Mouse (Mus musculus) small intestine, adult 2 months (tissue): ENCODE measurements at regions not wholly inside any gene's neighbourhood (a gene's known extent, or its start where the extent isn't known, plus 50 kb on each side); places are given as distances from the start of the nearest gene placed in this dataset.

Experiments
- H3K27ac ChIP-seq: fragments of 200-500 bp; 2 replicates; pipeline ENCODE4 v1.5.1; 2012; ENCODE audit warnings: low read depth, low read length, control low read depth, inconsistent platforms; ENCODE audit not compliant: insufficient read depth
- H3K27me3 ChIP-seq: fragments of 200-500 bp; 2 replicates; pipeline ENCODE4 v1.6.1; 2012; ENCODE audit warnings: mild to moderate bottlenecking, moderate library complexity, low read length, inconsistent platforms; ENCODE audit not compliant: control insufficient read depth, insufficient read depth
- H3K36me3 ChIP-seq: fragments of 200-500 bp; 2 replicates; pipeline ENCODE4 v1.6.1; 2012; ENCODE audit warnings: mild to moderate bottlenecking, low read length, control low read depth, inconsistent platforms; ENCODE audit not compliant: control insufficient read depth, insufficient read depth
- H3K4me1 ChIP-seq: fragments of 200-500 bp; 2 replicates; pipeline ENCODE4 v1.6.1; 2012; ENCODE audit warnings: low read length, inconsistent platforms, mixed read lengths; ENCODE audit not compliant: control insufficient read depth, insufficient read depth, insufficient read length
- H3K4me3 ChIP-seq: fragments of 200-500 bp; 2 replicates; pipeline ENCODE4 v1.5.1; 2012; ENCODE audit warnings: low read depth, mild to moderate bottlenecking, control low read depth, inconsistent platforms, low read length, moderate library complexity
- CTCF ChIP-seq: fragments of 200-500 bp; IDR thresholded peaks from 2 replicates; pipeline ENCODE4 v1.5.1; 2012; ENCODE audit warnings: low read depth, mild to moderate bottlenecking, control low read depth, inconsistent platforms, low read length, moderate library complexity, mixed read lengths; ENCODE audit not compliant: insufficient replicate concordance, insufficient read length; ENCODE audit errors: extremely low read depth
- POLR2A ChIP-seq: fragments of 200-500 bp; IDR thresholded peaks from 2 replicates; pipeline ENCODE4 v1.6.1; 2012; ENCODE audit warnings: low read depth, mild to moderate bottlenecking, control low read depth, inconsistent platforms, low read length, moderate library complexity
- WGBS: fragments of 180-500 bp; shearing (Covaris S2); methylation state at CpG from one replicate; pipeline ENCODE4 v1.1.7; 2018; 5-methylcytosine and 5-hydroxymethylcytosine counted together

- Histone ChIP-seq H3K27ac (no peak overlapping the region), H3K4me3 (no peak overlapping the region), H3K36me3 (no peaks in the 10 kb centered on the region), H3K4me1 (no peaks in the 10 kb centered on the region), H3K27me3 (no peaks in the 10 kb centered on the region)
- 78% methylated on average over 4 of the region's 4 CpGs for WGBS
- TF ChIP-seq POLR2A, result no peak
These were observed 477.4 kb upstream of the Marcks start for GRCm38 (mm10) chr10:37615926-37616691.

- no peak for TF ChIP-seq POLR2A
- Histone ChIP-seq H3K27me3 (no peaks in the 10 kb centered on the region), H3K36me3 (no peaks in the 10 kb centered on the region), H3K27ac (no peak overlapping the region), H3K4me3 (no peak overlapping the region), H3K4me1 (no peaks in the 10 kb centered on the region)
- WGBS, result 71% methylated on average over 1 of the region's 1 CpGs
These were observed 475.2 kb upstream of the Marcks start for GRCm38 (mm10) chr10:37613936-37614335.

GRCm38 (mm10) chr10:37603529-37603928 is 464.8 kb upstream of the Marcks start:
- H3K4me1 ChIP-seq, result no peaks in the 10 kb centered on the region
- no peak overlapping the region for H3K27ac ChIP-seq
- H3K36me3 ChIP-seq, result no peaks in the 10 kb centered on the region
- TF ChIP-seq POLR2A, result no peak
- no peak for TF ChIP-seq CTCF
- H3K27me3 ChIP-seq, result no peaks in the 10 kb centered on the region
- no peak overlapping the region for H3K4me3 ChIP-seq
- 78% methylated on average over 1 of the region's 1 CpGs for WGBS

GRCm38 (mm10) chr10:37602936-37603335 is 464.2 kb upstream of the Marcks start:
- Histone ChIP-seq H3K36me3 (no peaks in the 10 kb centered on the region), H3K27me3 (no peaks in the 10 kb centered on the region), H3K4me1 (no peaks in the 10 kb centered on the region), H3K4me3 (no peak overlapping the region), H3K27ac (no peak overlapping the region)
- TF ChIP-seq CTCF (no peak), POLR2A (no peak)
- WGBS, result 52% methylated on average over 2 of the region's 2 CpGs

- Histone ChIP-seq H3K27ac (no peak overlapping the region), H3K27me3 (no peaks in the 10 kb centered on the region), H3K4me3 (no peak overlapping the region), H3K36me3 (no peaks in the 10 kb centered on the region), H3K4me1 (no peaks in the 10 kb centered on the region)
- TF ChIP-seq POLR2A (no peak), CTCF (no peak)
- WGBS, result 65% methylated on average over 2 of the region's 2 CpGs
These were observed 451.2 kb upstream of the Marcks start for GRCm38 (mm10) chr10:37589889-37590288.

GRCm38 (mm10) chr10:37589009-37589408 is 450.3 kb upstream of the Marcks start:
- no peaks in the 10 kb centered on the region for H3K4me1 ChIP-seq
- 97% methylated on average over 1 of the region's 1 CpGs for WGBS
- H3K27ac ChIP-seq, result no peak overlapping the region
- H3K4me3 ChIP-seq, result no peak overlapping the region
- no peak for TF ChIP-seq POLR2A
- no peaks in the 10 kb centered on the region for H3K27me3 ChIP-seq
- H3K36me3 ChIP-seq, result no peaks in the 10 kb centered on the region

- H3K36me3 ChIP-seq, result no peaks in the 10 kb centered on the region
These were observed 432.5 kb upstream of the Marcks start for GRCm38 (mm10) chr10:37571171-37571570.

GRCm38 (mm10) chr10:37561705-37562104 is 423.0 kb upstream of the Marcks start:
- H3K36me3 ChIP-seq, result no peaks in the 10 kb centered on the region
- H3K27me3 ChIP-seq, result no peaks in the 10 kb centered on the region
- H3K4me1 ChIP-seq, result no peaks in the 10 kb centered on the region
- no peak overlapping the region for H3K27ac ChIP-seq
- no peak overlapping the region for H3K4me3 ChIP-seq
- WGBS, result 78% methylated on average over 2 of the region's 2 CpGs
- no peak for TF ChIP-seq POLR2A
- no peak for TF ChIP-seq CTCF

More at GRCm38 (mm10) chr10:37571171-37571570, 432.5 kb upstream of the Marcks start:
- Histone ChIP-seq H3K27me3 (no peaks in the 10 kb centered on the region), H3K4me1 (no peaks in the 10 kb centered on the region), H3K4me3 (no peak overlapping the region), H3K27ac (no peak overlapping the region)
- no peak for TF ChIP-seq POLR2A
- TF ChIP-seq CTCF, result no peak
- WGBS, result 87% methylated on average over 2 of the region's 2 CpGs
